9 mouse cellular contexts compared by ENCODE assay signal in the genomic region with DNA sequence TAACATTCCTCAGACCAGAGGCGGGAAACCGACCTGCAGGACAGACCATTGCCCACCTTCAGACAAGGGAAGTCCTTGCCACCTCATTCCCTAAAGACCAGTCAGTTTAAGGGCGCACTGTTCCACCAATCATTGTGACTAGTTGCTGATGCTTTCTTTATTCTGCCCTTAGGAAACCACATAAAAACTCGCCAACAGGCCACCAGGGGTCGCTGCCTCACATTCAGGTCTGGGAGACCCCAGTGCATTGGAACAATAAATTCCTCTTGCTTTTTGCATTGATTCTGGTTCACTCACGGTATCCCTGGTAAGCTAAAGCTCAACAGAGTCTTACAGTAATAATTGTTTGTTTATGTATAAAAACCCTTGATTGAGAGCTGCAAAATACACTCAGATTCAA. TPM values are rescaled to one million over a fixed set of nuclear protein-coding genes. Genes with fewer than 3 reads are reported as not detected.
DNase-seq lines count a peak whose midpoint lies in the region; TF ChIP-seq lines count a peak whose summit lies in the region.
"Had no signal": no experiment of that assay in that cellular context is flagged by ENCODE, and none has a peak within 500 bp of the region (broad histone marks: within the 10 kb centered on the region; RNA-seq: fewer than 3 reads in every experiment).

No protein-coding gene starts in this region.

- TF ChIP-seq CTCF in brain, embryonic 14.5 days (IDR thresholded peaks at IDR 0.05; ENCODE audit: borderline replicate concordance, extremely low read depth, insufficient read depth, insufficient read length): peak; percentile 72; the same call in 1 of the 2 replicates

- TF ChIP-seq POLR2A in brain, embryonic 14.5 days (IDR thresholded peaks at IDR 0.05; ENCODE audit: borderline replicate concordance, extremely low read depth, insufficient read depth, insufficient read length, poor library complexity, severe bottlenecking): no peak

- intact Hi-C loops in gastrocnemius, postnatal 36 days (cut with DNase I): loop anchor here (5.0 kb wide), 2 partner anchors 52 to 67 kb away; partner anchors contain the start of gene Bmyc

- peak; percentile 45 to 60 for DNase-seq in cerebellum, postnatal 4 days (ENCODE audit: low spot score in 2 of 2)
- no peak for DNase-seq in cerebellum, adult 9-10 months
- peak; percentile 28 to 47 for DNase-seq in layer of hippocampus, postnatal 14 days (ENCODE audit: low spot score in 2 of 2)
- no peak for DNase-seq in layer of hippocampus, adult 11-12 months (ENCODE audit: low spot score)
- DNase-seq in CD4-positive helper T cell, adult 2 months (ENCODE audit: low read depth, low spot score): peak; percentile 30
- peak; percentile 64 for DNase-seq in brain, embryonic 14.5 days (ENCODE audit: low read depth)
- peak; percentile 52 for DNase-seq in lung, postnatal 10 days
- no peak for DNase-seq in gastrocnemius, postnatal 36 days

RNA-seq across cellular contexts. Expression of gene Fcna, which starts 12.1 kb away (rescaled TPM):
- total RNA-seq in layer of hippocampus, postnatal 14 days (2021): 1 to 10 TPM; 1.0 to 1.4 TPM
- 0.92 and 0.97 TPM in 2 replicates for polyA plus RNA-seq in brain, embryonic 14.5 days (2012; rRNA removed)
- total RNA-seq in gastrocnemius, postnatal 36 days (2021): 1 to 10 TPM; 2.3 to 3.3 TPM

RNA-seq across cellular contexts. Expression of gene Lcn8, which starts 13.0 kb away (rescaled TPM):
- total RNA-seq in layer of hippocampus, postnatal 14 days (2021): not detected
- polyA plus RNA-seq in brain, embryonic 14.5 days (2012; rRNA removed): 0.24 TPM in 1 of 2 replicates, not detected in the other
- total RNA-seq in gastrocnemius, postnatal 36 days (2021): 10 to 100 TPM; 12.7 to 13.6 TPM
- polyA plus RNA-seq: heart, embryonic 16.5 days had no signal

RNA-seq across cellular contexts. Expression of gene Lcn5, which starts 17.9 kb away (rescaled TPM):
- not detected for total RNA-seq in layer of hippocampus, postnatal 14 days (2021)
- not detected in 2 replicates for polyA plus RNA-seq in brain, embryonic 14.5 days (2012; rRNA removed)
- total RNA-seq in gastrocnemius, postnatal 36 days (2021): not detected
- polyA plus RNA-seq: heart, embryonic 16.5 days had no signal

RNA-seq across cellular contexts. Expression of gene Tmem141, which starts 18.1 kb away (rescaled TPM):
- total RNA-seq in layer of hippocampus, postnatal 14 days (2021): 10 to 100 TPM; 25.0 TPM
- 31.7 and 34.8 TPM in 2 replicates for polyA plus RNA-seq in brain, embryonic 14.5 days (2012; rRNA removed)
- total RNA-seq in gastrocnemius, postnatal 36 days (2021): 10 to 100 TPM; 11.1 to 18.7 TPM

RNA-seq across cellular contexts. Expression of gene Ccdc183, which starts 22.4 kb away (rescaled TPM):
- not detected for total RNA-seq in layer of hippocampus, postnatal 14 days (2021)
- 0.03 and 0.07 TPM in 2 replicates for polyA plus RNA-seq in brain, embryonic 14.5 days (2012; rRNA removed)
- total RNA-seq in gastrocnemius, postnatal 36 days (2021): not detected

Comparison
In these comparisons a context has a peak if more than half of its experiments do, and no peak if none do; other contexts are left out.
1. DNase-seq: peak in cerebellum, postnatal 4 days (2 of 2), layer of hippocampus, postnatal 14 days (2 of 2), CD4-positive helper T cell, adult 2 months (single experiment), brain, embryonic 14.5 days (single experiment) and lung, postnatal 10 days (single experiment); none in cerebellum, adult 9-10 months (single experiment), layer of hippocampus, adult 11-12 months (single experiment) and gastrocnemius, postnatal 36 days (0 of 2).
2. RNA of gene Lcn8, which starts 13.0 kb away (total RNA-seq): 12.7 to 13.6 TPM in gastrocnemius, postnatal 36 days; not detected in layer of hippocampus, postnatal 14 days; every median in the first group is over 10 times any median in the second.